Mouse (Mus musculus): ENCODE measurements at regions not wholly inside any gene's neighbourhood (a gene's known extent, or its start where the extent isn't known, plus 50 kb on each side); places are given as distances from the start of the nearest gene placed in this dataset.

DNA sequence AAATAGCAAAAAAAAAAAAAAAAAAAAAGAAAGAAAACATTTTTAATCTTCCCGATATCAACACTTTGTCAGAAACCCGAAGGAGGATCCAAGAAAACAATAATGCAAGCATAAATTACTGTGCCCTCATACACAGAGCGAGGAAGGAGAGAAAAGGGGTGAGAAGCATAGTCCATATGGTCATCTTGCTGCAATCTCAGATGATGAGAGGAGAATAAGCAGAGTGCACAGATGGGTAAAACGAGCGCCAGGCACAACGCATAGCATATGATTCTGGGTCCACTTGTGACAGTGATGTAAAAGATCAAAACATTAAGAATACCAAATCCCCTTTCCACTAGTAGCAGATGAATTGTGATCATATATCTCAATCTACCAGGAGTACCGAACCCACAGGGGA lies 152.1 kb downstream of the S1pr1 start:
- ATAC-seq (ENCODE audit: low FRiP score) (no peak), DNase-seq (ENCODE audit: low spot score, missing footprints) (no peak)
- Histone ChIP-seq H3K27ac (ENCODE audit: low read depth, low read length) (no peak overlapping the region), H3K36me3 (ENCODE audit: control insufficient read depth, insufficient read depth, low read length) (no peaks in the 10 kb centered on the region), H3K27me3 (ENCODE audit: control insufficient read depth, insufficient read depth, low read length) (no peaks in the 10 kb centered on the region), H3K4me3 (ENCODE audit: low read depth, low read length) (no peak overlapping the region), H3K9ac (ENCODE audit: low read length) (no peak overlapping the region), H3K9me3 (ENCODE audit: control insufficient read depth, low read length) (no peaks in the 10 kb centered on the region), H3K4me1 (ENCODE audit: control insufficient read depth, insufficient read depth, low read length) (no peaks in the 10 kb centered on the region), H3K4me2 (no peak overlapping the region)
- WGBS: 88% methylated on average over 7 of the region's 7 CpGs

GRCm38 (mm10) chr3:115554809-115555708 lies 159.8 kb downstream of the S1pr1 start:
- H3K9me3 ChIP-seq (ENCODE audit: control insufficient read depth, low read length): no peaks in the 10 kb centered on the region
- no peak overlapping the region for H3K4me3 ChIP-seq (ENCODE audit: low read depth, low read length)

GRCm38 (mm10) chr3:115553848-115554515 lies 160.9 kb downstream of the S1pr1 start:
- DNase-seq (ENCODE audit: low spot score, missing footprints) (no peak), ATAC-seq (ENCODE audit: low FRiP score) (0 out of 2 replicates have a peak, but pooled peaks have one; percentile 54)
- Histone ChIP-seq H3K27me3 (ENCODE audit: control insufficient read depth, insufficient read depth, low read length) (no peaks in the 10 kb centered on the region), H3K36me3 (ENCODE audit: control insufficient read depth, insufficient read depth, low read length) (no peaks in the 10 kb centered on the region), H3K4me1 (ENCODE audit: control insufficient read depth, insufficient read depth, low read length) (no peaks in the 10 kb centered on the region), H3K4me3 (ENCODE audit: low read depth, low read length) (no peak overlapping the region), H3K4me2 (no peak overlapping the region), H3K9ac (ENCODE audit: low read length) (no peak overlapping the region), H3K27ac (ENCODE audit: low read depth, low read length) (no peak overlapping the region), H3K9me3 (ENCODE audit: control insufficient read depth, low read length) (no peaks in the 10 kb centered on the region)
- 71% methylated on average over 10 of the region's 10 CpGs for WGBS

More at GRCm38 (mm10) chr3:115554809-115555708, 159.8 kb downstream of the S1pr1 start:
- ATAC-seq (ENCODE audit: low FRiP score): no peak
- Histone ChIP-seq H3K4me1 (ENCODE audit: control insufficient read depth, insufficient read depth, low read length) (no peaks in the 10 kb centered on the region), H3K36me3 (ENCODE audit: control insufficient read depth, insufficient read depth, low read length) (no peaks in the 10 kb centered on the region), H3K27me3 (ENCODE audit: control insufficient read depth, insufficient read depth, low read length) (no peaks in the 10 kb centered on the region), H3K9ac (ENCODE audit: low read length) (no peak overlapping the region), H3K27ac (ENCODE audit: low read depth, low read length) (no peak overlapping the region), H3K4me2 (no peak overlapping the region)
- WGBS: 87% methylated on average over 10 of the region's 10 CpGs
- DNase-seq (ENCODE audit: low spot score, missing footprints): no peak

DNA sequence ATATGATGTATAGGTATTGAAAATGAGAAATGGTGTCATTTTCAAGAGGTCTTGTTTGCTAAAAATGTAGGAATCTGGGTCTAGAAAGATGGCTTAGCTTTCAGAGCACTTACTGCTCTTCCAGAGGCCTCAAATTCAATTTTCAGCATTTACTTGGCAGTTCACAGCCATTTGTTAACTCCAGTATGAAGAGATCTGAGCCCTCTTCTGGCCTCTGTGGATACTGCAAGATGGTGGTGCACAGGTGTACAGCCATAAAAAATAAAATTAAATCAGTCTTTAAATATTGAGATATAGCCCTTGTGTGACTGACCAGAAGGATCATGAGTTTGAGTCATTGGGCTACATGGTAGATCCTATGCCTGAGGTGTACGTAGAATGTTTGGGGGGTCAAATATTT lies 173.1 kb downstream of the S1pr1 start:
- 0 out of 2 replicates have a peak, but pooled peaks have one; percentile 55 for ATAC-seq (ENCODE audit: low FRiP score)
- WGBS: 93% methylated on average over 1 of the region's 1 CpGs

GRCm38 (mm10) chr3:115538355-115538754 lies 176.5 kb downstream of the S1pr1 start:
- Histone ChIP-seq H3K36me3 (ENCODE audit: control insufficient read depth, insufficient read depth, low read length) (no peaks in the 10 kb centered on the region), H3K9ac (ENCODE audit: low read length) (no peak overlapping the region), H3K4me1 (ENCODE audit: control insufficient read depth, insufficient read depth, low read length) (no peaks in the 10 kb centered on the region), H3K27ac (ENCODE audit: low read depth, low read length) (no peak overlapping the region), H3K4me2 (no peak overlapping the region), H3K27me3 (ENCODE audit: control insufficient read depth, insufficient read depth, low read length) (no peaks in the 10 kb centered on the region), H3K9me3 (ENCODE audit: control insufficient read depth, low read length) (no peaks in the 10 kb centered on the region), H3K4me3 (ENCODE audit: low read depth, low read length) (no peak overlapping the region)
- 88% methylated on average over 6 of the region's 6 CpGs for WGBS
- no peak for ATAC-seq (ENCODE audit: low FRiP score)
- DNase-seq (ENCODE audit: low spot score, missing footprints): no peak

More for the DNA sequence above, 173.1 kb downstream of the S1pr1 start:
- Histone ChIP-seq H3K9me3 (ENCODE audit: control insufficient read depth, low read length) (no peaks in the 10 kb centered on the region), H3K9ac (ENCODE audit: low read length) (no peak overlapping the region), H3K27me3 (ENCODE audit: control insufficient read depth, insufficient read depth, low read length) (no peaks in the 10 kb centered on the region), H3K4me1 (ENCODE audit: control insufficient read depth, insufficient read depth, low read length) (no peaks in the 10 kb centered on the region), H3K4me2 (no peak overlapping the region), H3K4me3 (ENCODE audit: low read depth, low read length) (no peak overlapping the region), H3K36me3 (ENCODE audit: control insufficient read depth, insufficient read depth, low read length) (no peaks in the 10 kb centered on the region), H3K27ac (ENCODE audit: low read depth, low read length) (no peak overlapping the region)
- DNase-seq (ENCODE audit: low spot score, missing footprints): no peak

DNA sequence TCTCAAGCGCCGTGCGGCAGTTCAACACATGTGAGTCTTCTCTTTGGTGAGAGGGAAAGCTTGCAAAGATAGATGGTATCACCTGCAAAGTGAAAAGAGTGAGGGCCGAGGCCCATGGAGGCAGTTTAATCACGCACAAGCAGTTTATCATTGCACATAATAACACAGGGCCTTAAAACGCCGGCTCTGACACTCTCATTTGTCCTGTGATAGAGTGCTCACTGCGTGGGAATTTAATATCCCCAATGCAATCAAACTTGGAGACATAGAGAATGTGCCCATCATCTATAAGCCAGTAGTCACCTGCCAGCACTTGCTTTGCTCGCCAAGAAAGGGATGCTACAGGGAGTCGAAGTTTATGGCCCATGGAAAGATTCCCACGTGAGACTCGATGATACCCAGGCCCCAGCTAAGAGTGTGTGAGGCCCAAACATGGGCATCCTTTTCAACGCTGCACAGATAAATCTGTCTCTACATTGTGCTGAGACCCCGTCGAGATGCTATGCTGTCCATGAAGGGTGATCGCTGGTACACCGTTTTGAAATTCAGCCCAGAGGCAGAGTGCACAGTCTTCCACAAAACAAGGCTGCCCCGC lies 182.6 kb downstream of the S1pr1 start:
- 89% methylated on average over 18 of the region's 18 CpGs for WGBS
- ATAC-seq (ENCODE audit: low FRiP score) (no peak), DNase-seq (ENCODE audit: low spot score, missing footprints) (no peak)
- Histone ChIP-seq H3K9me3 (ENCODE audit: control insufficient read depth, low read length) (no peaks in the 10 kb centered on the region), H3K4me2 (no peak overlapping the region), H3K36me3 (ENCODE audit: control insufficient read depth, insufficient read depth, low read length) (no peaks in the 10 kb centered on the region), H3K27me3 (ENCODE audit: control insufficient read depth, insufficient read depth, low read length) (no peaks in the 10 kb centered on the region), H3K4me1 (ENCODE audit: control insufficient read depth, insufficient read depth, low read length) (no peaks in the 10 kb centered on the region), H3K4me3 (ENCODE audit: low read depth, low read length) (no peak overlapping the region), H3K9ac (ENCODE audit: low read length) (no peak overlapping the region), H3K27ac (ENCODE audit: low read depth, low read length) (no peak overlapping the region)

GRCm38 (mm10) chr3:115530441-115530840 lies 184.4 kb downstream of the S1pr1 start:
- no peak overlapping the region for H3K4me2 ChIP-seq
- no peaks in the 10 kb centered on the region for H3K4me1 ChIP-seq (ENCODE audit: control insufficient read depth, insufficient read depth, low read length)
- ATAC-seq (ENCODE audit: low FRiP score): no peak
- H3K9ac ChIP-seq (ENCODE audit: low read length): no peak overlapping the region
- H3K36me3 ChIP-seq (ENCODE audit: control insufficient read depth, insufficient read depth, low read length): no peaks in the 10 kb centered on the region
- no peaks in the 10 kb centered on the region for H3K27me3 ChIP-seq (ENCODE audit: control insufficient read depth, insufficient read depth, low read length)
- no peaks in the 10 kb centered on the region for H3K9me3 ChIP-seq (ENCODE audit: control insufficient read depth, low read length)
- no peak overlapping the region for H3K4me3 ChIP-seq (ENCODE audit: low read depth, low read length)
- no peak for DNase-seq (ENCODE audit: low spot score, missing footprints)
- no peak overlapping the region for H3K27ac ChIP-seq (ENCODE audit: low read depth, low read length)
- 84% methylated on average over 3 of the region's 3 CpGs for WGBS

GRCm38 (mm10) chr3:115529918-115530317 lies 185.0 kb downstream of the S1pr1 start:
- no peak overlapping the region for H3K4me2 ChIP-seq
- no peaks in the 10 kb centered on the region for H3K27me3 ChIP-seq (ENCODE audit: control insufficient read depth, insufficient read depth, low read length)
- no peaks in the 10 kb centered on the region for H3K36me3 ChIP-seq (ENCODE audit: control insufficient read depth, insufficient read depth, low read length)
- no peaks in the 10 kb centered on the region for H3K4me1 ChIP-seq (ENCODE audit: control insufficient read depth, insufficient read depth, low read length)
- WGBS: 55% methylated on average over 4 of the region's 4 CpGs
- no peaks in the 10 kb centered on the region for H3K9me3 ChIP-seq (ENCODE audit: control insufficient read depth, low read length)
- ATAC-seq (ENCODE audit: low FRiP score): no peak
- no peak overlapping the region for H3K4me3 ChIP-seq (ENCODE audit: low read depth, low read length)
- no peak overlapping the region for H3K9ac ChIP-seq (ENCODE audit: low read length)
- no peak for DNase-seq (ENCODE audit: low spot score, missing footprints)
- no peak overlapping the region for H3K27ac ChIP-seq (ENCODE audit: low read depth, low read length)

DNA sequence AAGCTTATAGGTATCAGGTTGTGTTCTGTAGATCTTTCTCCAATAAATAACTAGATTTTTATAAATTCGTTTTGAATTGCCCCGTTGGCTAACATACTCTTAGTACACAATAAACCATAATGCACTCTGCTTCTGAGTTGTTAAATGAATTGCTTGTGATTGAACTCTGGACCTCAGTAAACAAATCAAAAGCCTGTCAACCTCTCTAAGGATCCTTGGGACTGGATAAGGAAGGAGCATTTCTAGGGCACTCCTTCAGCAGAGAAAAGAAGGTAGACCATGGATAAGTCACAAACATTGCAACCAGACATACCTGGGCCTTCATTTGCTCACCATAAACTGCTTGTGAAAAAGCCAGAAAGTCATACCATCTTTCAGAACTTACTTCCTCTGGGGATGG lies 191.4 kb downstream of the S1pr1 start:
- Histone ChIP-seq H3K4me3 (ENCODE audit: low read depth, low read length) (no peak overlapping the region), H3K27me3 (ENCODE audit: control insufficient read depth, insufficient read depth, low read length) (no peaks in the 10 kb centered on the region), H3K36me3 (ENCODE audit: control insufficient read depth, insufficient read depth, low read length) (no peaks in the 10 kb centered on the region), H3K9ac (ENCODE audit: low read length) (no peak overlapping the region), H3K4me1 (ENCODE audit: control insufficient read depth, insufficient read depth, low read length) (no peaks in the 10 kb centered on the region), H3K27ac (ENCODE audit: low read depth, low read length) (no peak overlapping the region), H3K4me2 (no peak overlapping the region), H3K9me3 (ENCODE audit: control insufficient read depth, low read length) (no peaks in the 10 kb centered on the region)
- WGBS: 90% methylated on average over 2 of the region's 2 CpGs
- no peak for DNase-seq (ENCODE audit: low spot score, missing footprints)
- ATAC-seq (ENCODE audit: low FRiP score): no peak
